Mouse (Mus musculus): Measurements from ENCODE around the gene Actr1a.

- TF ChIP-seq POLR2A (IDR thresholded peaks at IDR 0.05; ENCODE audit: borderline replicate concordance, extremely low read depth, low read depth, low read length) (no peak), CTCF (IDR thresholded peaks at IDR 0.05; ENCODE audit: insufficient read depth, low read length) (no peak)
Measured at GRCm38 (mm10) chr19:46397436-46398001, 2.0 kb upstream of the Actr1a start.

All from lung, adult 2 months (tissue).